Mouse (Mus musculus) layer of hippocampus, adult 11-12 months (tissue): ENCODE measurements at regions not wholly inside any gene's neighbourhood (a gene's known extent, or its start where the extent isn't known, plus 50 kb on each side); places are given as distances from the start of the nearest gene placed in this dataset.

Experiments
- DNase-seq: peaks from one replicate; pipeline ENCODE4 v3.0.0; 2022; ENCODE audit warnings: low spot score

GRCm38 (mm10) chr17:3248875-3249274, 77.5 kb upstream of the Tiam2 start:
- peak; percentile 40 for DNase-seq

GRCm38 (mm10) chr17:3249320-3249719, 77.1 kb upstream of the Tiam2 start:
- no peak for DNase-seq

DNA sequence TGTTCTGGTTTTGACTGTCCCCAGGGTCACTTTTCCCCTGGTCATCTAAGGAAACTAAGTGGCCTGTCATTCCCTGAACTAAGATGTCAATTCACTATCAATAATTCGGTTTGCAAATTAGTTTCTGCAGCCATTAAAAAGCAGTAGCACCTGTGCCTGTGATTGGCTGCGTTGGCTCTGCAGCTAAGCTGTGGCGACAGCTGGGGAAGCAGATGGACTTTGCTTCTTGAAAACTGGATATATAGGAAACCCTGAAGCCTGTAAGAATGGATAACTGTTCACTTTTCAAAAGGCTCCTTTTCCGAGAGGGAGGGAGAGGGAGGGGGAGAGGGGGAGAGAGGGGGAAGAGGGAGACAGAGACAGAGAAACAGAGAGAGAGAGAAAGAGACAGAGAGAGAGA, 75.2 kb upstream of the Tiam2 start:
- DNase-seq = peak; percentile 43

DNA sequence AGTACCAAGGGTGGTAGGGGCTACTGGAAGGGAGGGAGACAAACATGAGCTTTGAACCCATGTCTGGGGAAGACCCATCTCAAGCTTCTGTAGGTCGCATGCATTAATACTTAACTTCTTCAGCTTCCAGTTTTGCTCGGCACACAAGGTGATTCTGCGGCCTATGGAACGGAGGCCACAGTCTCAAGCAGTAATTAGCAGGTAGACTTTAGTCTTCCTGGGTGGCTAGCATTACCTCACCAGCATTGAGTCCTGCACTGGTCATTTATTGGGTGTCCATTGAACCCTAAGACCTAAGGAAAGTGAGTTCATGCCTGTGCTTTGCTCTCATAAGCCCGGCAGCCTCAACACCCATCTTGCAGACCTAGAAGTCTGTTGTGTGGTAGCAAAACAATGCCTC, 74.4 kb upstream of the Tiam2 start:
- DNase-seq = no peak

DNA sequence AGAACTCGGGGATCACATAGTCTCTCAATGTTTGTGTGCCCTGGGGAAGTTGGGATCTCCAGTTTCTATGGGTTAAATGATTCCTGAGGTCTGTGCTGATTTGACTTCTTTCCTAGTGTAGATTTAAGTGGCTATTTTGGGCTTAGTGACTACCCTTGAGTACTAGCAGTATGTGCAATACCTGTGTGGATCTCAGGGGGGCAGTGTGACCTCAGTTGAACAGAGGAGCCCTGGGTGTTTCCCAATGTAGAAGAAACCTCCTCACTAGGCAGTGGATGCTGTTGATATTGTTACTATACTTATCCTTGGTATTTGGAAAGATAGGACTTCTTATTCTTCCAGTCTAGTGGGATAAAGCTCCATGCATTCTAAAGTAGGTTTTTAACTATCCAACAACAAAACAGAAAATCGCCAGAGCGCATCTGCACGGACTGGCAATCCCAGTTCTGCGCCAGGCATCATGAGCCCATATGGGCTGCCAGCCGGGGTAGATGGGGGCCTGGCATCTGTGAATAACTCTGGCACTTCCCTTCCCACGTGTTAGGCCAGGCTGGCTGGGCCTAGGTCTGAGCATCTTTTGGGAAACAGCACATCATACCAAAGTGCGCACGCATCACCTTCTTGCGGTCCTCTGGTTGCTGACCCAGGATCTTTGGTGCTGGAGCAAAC, 72.7 kb upstream of the Tiam2 start:
- DNase-seq = peak; percentile 53

- no peak for DNase-seq
Observed at GRCm38 (mm10) chr17:3256765-3257164, 69.6 kb upstream of the Tiam2 start.

DNA sequence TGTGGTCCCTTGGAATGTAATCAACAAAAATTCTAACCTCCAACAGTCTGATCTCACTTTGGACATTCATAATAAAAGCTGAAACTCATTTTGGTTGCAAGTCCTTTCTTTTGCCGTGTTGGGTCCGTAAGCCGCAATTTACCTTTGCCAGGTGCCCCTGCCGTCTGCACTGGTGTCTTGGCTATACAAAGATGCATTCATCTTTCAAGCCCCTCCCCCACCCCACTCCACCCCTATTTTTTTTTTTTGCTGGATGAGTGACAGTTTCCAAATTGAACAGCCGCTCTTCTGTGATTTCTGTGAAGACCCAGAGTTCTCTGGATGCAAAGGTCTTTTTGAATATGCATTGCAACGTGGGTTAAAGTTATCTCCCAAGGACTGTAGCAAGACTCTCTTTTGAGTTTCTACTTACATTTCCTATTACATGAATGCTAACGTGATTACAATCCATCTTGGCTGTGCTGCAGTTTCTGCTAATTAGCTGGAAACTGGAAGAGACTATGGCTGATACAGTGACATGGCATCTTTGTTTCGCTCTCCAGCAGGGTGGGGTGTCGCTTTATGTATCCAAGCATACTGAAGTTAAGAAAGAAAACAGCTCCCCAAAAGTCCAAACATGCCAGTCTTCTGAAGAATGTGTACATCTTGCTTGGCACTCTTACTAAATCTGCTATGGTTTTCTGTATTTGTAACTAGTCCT, 67.4 kb upstream of the Tiam2 start:
- no peak for DNase-seq

DNA sequence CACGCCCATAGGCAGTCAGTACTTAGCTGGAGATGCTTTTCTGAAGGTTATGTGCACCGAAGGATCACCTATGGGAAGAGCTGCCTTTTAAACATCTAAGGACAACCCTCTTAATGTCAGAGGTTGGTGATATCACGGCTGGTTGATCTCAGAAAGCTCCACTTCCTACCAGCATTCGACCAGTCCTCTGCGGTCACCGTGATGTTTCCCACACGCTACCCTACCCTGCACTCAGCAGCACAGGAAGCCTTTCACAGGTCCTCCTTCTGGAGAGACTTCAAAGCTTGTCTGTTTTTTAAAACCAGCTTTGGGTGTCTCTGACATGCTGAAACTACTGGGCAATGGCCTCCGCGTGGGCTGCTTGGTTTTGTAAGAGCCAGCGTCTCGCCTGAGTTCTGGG, 65.6 kb upstream of the Tiam2 start:
- no peak for DNase-seq

GRCm38 (mm10) chr17:3273108-3274091, 53.0 kb upstream of the Tiam2 start:
- peak; percentile 87 for DNase-seq

DNA sequence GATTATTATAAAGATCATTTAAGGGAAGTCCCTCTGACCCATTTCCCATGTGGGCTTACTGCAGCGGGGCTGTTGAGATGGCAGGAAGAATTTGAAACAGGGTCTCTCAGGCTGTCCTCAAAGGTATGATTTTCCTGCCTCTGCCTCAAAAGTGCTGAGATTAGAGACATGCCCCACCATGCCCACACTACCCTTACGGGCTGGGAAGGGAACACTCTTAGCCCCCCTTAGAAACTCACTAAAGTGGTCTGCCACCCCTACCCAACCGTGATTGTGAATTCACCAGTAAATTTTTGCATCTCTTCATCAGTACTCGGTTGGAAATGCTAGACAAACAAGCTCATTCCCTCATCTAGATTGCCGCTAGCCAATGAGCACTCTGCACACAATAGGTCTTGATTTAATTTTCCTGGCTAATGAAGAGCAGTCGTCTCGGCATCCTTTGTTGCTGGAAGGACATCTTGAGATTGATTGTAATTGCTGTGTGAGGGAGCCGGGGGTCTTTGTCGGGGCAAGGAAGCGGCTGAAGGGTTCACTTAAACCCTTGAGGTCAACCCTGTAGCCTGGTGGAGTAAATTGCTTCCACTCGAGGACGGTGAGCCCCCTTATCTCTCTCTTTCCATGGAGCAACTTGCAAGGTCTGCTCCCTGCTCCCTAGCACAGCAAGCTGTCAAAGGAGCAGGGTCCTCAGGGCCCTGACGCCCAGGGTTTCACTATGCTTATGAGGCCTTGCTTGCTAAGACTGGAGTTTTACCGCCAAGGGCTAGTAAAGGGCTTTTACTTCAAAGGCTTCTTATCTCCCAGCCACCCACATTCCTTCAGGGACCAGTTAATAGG, 51.7 kb upstream of the Tiam2 start:
- DNase-seq = no peak
